Mouse (Mus musculus): Measurements from ENCODE around the gene Lbx2. TPM values are rescaled to one million over a fixed set of nuclear protein-coding genes. Genes with fewer than 3 reads are reported as not detected.
A peak's percentile ranks its signal among the peaks of the same experiment; 100 is the strongest.

Gene Lbx2
- total RNA-seq, 4 experiments from 2014 or later: 0.63 to 0.94 TPM; not detected in 2

GRCm38 (mm10) chr6:83070311-83071219, 15.6 kb upstream of the Lbx2 start:
- DNase-seq (ENCODE audit: low spot score in 2 of 2): no peak

DNA sequence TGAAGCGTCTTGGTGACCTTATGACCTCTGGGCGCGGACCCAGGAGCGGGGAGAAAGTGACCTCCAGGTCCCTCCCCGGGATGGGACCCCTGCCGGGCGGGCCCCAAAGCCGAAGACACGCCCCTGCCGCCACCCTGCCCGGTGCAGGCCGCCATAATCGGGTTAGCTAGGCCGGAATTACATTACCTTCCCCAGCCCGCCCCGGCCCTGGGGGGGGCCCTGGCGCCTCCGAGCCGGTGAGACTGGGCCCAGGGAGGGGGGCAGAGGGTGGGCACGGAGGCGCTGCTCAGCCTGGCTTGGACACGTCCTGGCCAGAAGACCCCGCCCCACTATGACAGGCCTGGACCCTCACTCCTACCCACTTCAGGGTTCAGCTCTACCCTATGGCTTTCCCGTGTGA, 14.9 kb upstream of the Lbx2 start:
- no peak for DNase-seq (ENCODE audit: low spot score in 2 of 2)

- no peak for DNase-seq (ENCODE audit: low spot score in 2 of 2)
Measured at GRCm38 (mm10) chr6:83074979-83075378, 11.2 kb upstream of the Lbx2 start.

DNA sequence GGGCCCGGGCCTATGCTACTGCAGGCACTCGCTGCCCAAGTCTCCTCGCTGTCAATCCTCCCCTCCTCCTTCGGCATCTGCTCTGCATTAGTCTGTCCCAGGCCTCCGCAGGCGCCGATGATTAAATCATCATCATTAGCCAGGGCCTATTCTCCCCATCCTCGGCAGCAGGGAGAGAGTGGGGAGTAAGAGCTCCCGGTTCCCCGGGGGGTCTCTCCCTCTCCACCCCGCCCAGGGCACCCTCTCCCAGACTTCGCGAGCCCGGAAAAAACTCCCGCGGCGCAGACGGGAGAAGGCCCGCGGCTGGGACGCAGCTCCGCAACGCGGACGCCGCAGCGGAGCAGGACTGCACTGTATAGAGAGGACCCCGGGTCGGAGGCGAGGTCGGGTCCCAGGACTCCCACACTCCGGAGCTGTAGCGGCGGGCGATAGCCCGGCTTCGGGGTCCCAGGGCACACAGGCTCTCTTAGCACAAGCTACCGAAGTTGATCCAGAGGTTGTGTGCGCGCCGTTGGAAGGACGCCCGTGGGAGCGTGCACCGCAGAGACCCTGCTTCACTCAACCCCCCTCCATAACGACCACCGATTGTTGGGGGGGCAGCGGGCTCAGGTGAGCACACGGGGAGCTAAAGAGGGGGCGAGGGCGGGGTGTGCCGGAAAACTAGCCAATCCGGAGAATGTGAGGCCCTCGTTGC, 8.4 kb upstream of the Lbx2 start, which contains the start of gene Pcgf1:
Gene Pcgf1, plus strand, starts transcription at position 240 of the 694 bp plus-strand sequence.
- DNase-seq (ENCODE audit: low spot score in 2 of 2): no peak

DNA sequence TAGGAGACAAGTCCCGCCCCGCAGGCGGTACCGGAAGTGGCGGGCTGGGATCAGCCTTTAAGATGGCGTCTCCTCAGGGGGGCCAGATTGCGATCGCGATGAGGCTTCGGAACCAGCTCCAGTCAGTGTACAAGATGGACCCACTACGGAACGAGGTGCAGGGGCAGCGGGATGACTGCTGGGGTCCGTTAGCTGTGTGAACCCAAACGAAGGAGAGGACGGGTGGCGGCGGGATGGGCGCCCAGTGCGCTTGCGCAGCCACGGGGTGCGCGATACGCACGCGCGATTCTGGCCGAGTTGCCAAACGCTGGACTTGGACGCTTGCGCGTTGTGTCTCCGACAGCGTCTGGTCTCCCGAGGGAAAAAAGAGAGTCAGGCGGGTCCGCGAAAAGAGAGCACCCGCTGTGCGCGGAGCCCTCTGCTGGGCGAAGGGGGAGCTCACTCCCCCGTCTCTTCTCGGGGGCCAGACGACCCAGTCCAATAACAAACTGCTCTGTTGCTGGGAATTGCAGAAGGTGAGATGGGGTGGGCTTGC, 7.8 kb upstream of the Lbx2 start:
- peak; percentile 99 to 100 for DNase-seq (ENCODE audit: low spot score in 2 of 2)

DNA sequence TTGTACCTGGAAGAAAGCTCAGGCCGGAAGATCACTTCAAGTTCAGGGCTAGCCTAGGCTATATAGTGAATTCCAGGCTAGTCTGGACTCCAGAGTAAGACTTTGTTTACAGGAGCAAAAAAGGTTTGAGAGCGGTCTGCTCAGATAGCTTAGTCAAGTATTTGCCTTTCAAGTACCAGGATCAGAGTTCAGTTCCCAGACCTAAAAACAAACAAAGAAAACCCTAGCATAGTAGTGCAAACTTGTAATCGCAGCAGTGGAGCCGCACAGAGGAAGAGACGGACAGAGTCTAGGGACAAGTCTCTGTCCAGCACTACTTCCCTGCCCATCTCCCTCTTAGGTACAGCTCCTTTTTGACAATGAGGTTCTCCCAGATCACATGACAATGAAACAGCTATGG, 6.0 kb upstream of the Lbx2 start:
- DNase-seq (ENCODE audit: low spot score in 2 of 2): no peak

DNA sequence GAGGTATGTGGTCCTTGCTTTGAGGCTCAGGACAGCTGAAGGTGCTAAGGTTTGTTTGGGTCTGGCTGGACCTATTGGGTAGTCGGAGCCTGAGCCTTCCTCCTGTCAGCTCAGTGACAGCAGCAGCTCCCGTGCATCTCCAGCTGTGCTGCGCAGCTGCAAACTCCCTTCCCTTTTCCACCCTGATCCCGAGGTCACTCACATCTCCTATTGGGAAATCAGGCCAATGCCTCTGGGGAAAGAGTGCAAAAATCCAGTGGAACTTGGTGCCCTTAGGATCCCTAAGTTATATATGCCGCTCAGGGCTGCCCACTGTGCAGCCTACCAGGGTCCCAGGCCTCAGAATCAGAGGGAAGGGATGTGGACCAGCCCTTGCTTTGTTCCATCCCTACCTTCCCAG, 2.7 kb upstream of the Lbx2 start:
- DNase-seq (ENCODE audit: low spot score in 2 of 2): no peak

GRCm38 (mm10) chr6:83084477-83084876, 1.7 kb upstream of the Lbx2 start:
- DNase-seq (ENCODE audit: low spot score in 2 of 2): no peak

GRCm38 (mm10) chr6:83087205-83087925, 1.2 kb downstream of the Lbx2 start:
- DNase-seq (ENCODE audit: low spot score in 2 of 2): peak in 1 of 2 experiments; percentile 51

DNA sequence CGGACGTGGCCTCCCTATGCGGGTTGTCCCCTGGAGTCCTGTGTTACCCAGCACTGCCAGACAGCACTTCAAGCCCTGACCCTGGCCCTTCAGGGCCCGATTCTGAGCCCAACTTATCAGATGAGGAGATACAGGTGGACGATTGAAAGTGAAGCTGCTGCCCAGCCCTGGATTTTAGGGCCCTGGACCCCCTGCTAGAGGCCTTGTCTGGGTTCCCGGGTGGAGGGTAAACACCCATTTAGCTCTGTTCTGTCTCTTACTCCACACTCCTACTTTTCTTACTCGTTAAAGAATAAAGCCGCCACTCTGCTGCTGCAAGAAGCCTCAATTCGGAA, 1.7 kb downstream of the Lbx2 start:
- DNase-seq (ENCODE audit: low spot score in 2 of 2): no peak

GRCm38 (mm10) chr6:83092416-83093127, 6.4 kb downstream of the Lbx2 start:
- no peak for DNase-seq (ENCODE audit: low spot score in 2 of 2)

- no peak for DNase-seq (ENCODE audit: low spot score in 2 of 2)
Measured at GRCm38 (mm10) chr6:83095968-83096367, 9.8 kb downstream of the Lbx2 start.

- DNase-seq (ENCODE audit: low spot score in 2 of 2): no peak
Measured at GRCm38 (mm10) chr6:83098411-83098810, 12.2 kb downstream of the Lbx2 start.

GRCm38 (mm10) chr6:83101316-83101687, 15.1 kb downstream of the Lbx2 start, which contains the start of the genes Ccdc142 and Gm42688:
Ccdc142 (plus strand) TSS chr6:83101601.
Gm42688 (plus strand) TSS chr6:83101617.
- peak; percentile 84 to 87 for DNase-seq (ENCODE audit: low spot score in 2 of 2)

DNA sequence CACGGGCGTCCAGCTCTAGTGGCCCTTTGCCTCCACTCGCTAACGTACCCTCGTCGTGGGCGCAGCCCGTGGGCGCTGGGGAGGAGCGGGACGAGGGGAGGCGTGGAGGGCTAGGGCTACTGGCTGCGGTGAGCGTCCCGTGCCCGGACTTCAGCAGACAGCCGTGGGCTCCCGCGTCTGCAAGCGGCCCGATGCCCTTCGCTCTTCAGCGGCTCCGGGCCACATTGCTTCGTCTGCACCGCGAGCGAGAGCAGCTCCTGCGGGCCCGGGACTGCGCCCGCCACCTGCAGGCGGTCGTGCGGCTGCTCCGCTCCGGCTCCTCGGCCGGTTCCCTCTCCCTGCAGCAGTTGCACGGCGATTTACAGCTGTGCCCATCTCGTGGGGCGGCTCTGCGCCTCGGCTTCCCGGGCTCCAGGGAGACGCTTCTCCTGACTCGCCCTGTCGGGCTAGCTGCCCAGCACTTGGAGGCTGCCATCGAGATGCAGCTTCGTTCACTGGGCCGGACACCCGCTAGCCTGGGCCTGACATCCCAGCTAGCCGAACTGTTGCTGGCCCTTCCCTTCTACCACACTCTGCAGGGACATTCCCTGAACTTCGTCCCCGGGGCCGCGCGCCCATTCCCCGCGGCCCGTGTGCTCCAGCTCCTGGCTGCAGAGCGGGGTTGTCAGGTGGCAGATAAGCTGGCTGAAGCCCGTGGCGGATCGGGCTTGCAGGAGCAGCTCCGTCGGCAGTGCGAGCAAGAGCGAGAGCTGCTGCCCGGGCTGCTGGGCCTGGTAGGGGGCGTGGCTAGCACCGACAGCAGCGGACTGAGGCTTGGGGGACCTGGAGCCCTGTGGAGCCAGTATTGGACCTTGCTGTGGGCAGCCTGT, 15.8 kb downstream of the Lbx2 start:
- DNase-seq (ENCODE audit: low spot score in 2 of 2): peak in 1 of 2 experiments; percentile 36

DNA sequence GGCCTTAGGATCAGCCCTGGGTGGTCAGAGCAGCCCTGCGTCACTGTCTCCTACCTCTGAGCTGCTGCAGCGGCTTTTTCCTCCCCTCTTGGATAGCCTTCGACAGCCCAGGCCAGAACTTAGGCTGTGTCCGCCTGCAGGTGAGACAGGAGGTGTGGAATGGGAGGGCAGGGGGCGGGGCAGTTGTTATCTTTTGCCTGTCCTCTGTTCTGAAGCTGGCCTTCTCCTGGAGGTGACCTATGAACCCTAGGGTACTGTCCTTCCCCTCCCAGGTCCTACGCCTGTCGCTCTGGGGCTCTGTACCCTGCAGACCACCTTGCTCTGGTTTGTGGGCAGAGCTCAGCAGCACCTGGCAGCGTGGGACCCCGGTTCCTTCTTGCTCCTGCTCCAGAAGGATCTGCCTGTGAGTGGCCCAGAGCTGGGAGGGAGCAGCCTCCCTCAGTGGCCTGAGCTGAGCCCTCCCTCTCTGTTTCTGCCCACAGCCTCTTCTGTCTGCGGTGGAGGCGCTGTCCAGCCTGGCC, 17.0 kb downstream of the Lbx2 start:
- DNase-seq (ENCODE audit: low spot score in 2 of 2): no peak

DNA sequence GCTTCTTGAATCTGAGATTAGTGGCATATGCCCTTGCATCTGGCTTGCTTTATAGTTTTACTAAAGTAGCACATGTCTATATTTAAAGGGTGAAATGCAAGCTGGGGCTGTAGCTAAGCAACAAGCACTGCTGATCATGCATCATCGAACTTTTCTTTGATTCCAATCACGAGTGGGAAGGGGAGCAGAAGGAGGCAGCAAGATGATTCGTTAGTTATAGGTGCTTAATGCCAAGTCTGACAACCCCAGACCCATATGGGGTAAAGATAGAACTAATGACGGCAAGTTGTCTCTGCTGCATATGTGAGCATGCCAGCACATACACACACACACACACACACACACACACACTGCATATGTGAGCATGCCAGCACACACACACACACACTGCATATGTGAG, 18.0 kb downstream of the Lbx2 start:
- DNase-seq (ENCODE audit: low spot score in 2 of 2): no peak

GRCm38 (mm10) chr6:83107566-83108400, 21.6 kb downstream of the Lbx2 start:
- peak in 1 of 2 experiments; percentile 69 for DNase-seq (ENCODE audit: low spot score in 2 of 2)
